Mouse (Mus musculus): ENCODE results near the gene Ppp4r4. TPM values are rescaled to one million over a fixed set of nuclear protein-coding genes. Genes with fewer than 3 reads are reported as not detected.

Gene Ppp4r4
- total and polyA plus RNA-seq, 3 experiments, result 0.05 TPM; not detected in 2

- no peaks in the 10 kb centered on the region for H3K9me3 ChIP-seq (replicated peaks)
- H3K4me3 ChIP-seq (ENCODE audit: low read depth, low read length), result no peak overlapping the region
- TF ChIP-seq GATA1 (IDR thresholded peaks at IDR 0.05; ENCODE audit: borderline replicate concordance, low read length), result no peak
- TF ChIP-seq GATA2 (IDR thresholded peaks at IDR 0.05; ENCODE audit: borderline replicate concordance, low read depth, low read length), result no peak
- TF ChIP-seq CTCF (IDR thresholded peaks at IDR 0.05; ENCODE audit: low read depth, low read length), result no peak
- TF ChIP-seq POLR2AphosphoS5 (IDR thresholded peaks at IDR 0.05; ENCODE audit: insufficient replicate concordance, low read depth, low read length), result no peak
- TF ChIP-seq TAL1 (conservative IDR thresholded peaks at IDR 0.05; ENCODE audit: low read depth, low read length), result no peak
- H3K4me1 ChIP-seq (ENCODE audit: insufficient read depth, low read depth, low read length), result peaks cover 18% of the 10 kb centered on the region
- ATAC-seq (ENCODE audit: extremely low read depth, insufficient number of reproducible peaks, low FRiP score, poor library complexity, severe bottlenecking) (no peak), DNase-seq (ENCODE audit: low spot score) (no peak)
- H3K36me3 ChIP-seq (replicated peaks), result no peaks in the 10 kb centered on the region
- no peaks in the 10 kb centered on the region for H3K27me3 ChIP-seq (ENCODE audit: insufficient read depth, low read length)
These were observed 40.9 kb upstream of the Ppp4r4 start for GRCm38 (mm10) chr12:103491091-103491730.

GRCm38 (mm10) chr12:103492767-103493166 is 39.3 kb upstream of the Ppp4r4 start:
- no peak for TF ChIP-seq GATA1 (IDR thresholded peaks at IDR 0.05; ENCODE audit: borderline replicate concordance, low read length)
- peak; percentile 100 for TF ChIP-seq CTCF (IDR thresholded peaks at IDR 0.05; ENCODE audit: low read depth, low read length)
- Histone ChIP-seq H3K4me3 (ENCODE audit: low read depth, low read length) (no peak overlapping the region), H3K27me3 (ENCODE audit: insufficient read depth, low read length) (no peaks in the 10 kb centered on the region), H3K4me1 (ENCODE audit: insufficient read depth, low read depth, low read length) (peaks cover 18% of the 10 kb centered on the region), H3K36me3 (replicated peaks) (no peaks in the 10 kb centered on the region), H3K9me3 (replicated peaks) (no peaks in the 10 kb centered on the region)
- DNase-seq (ENCODE audit: low spot score) (peak; percentile 65), ATAC-seq (ENCODE audit: extremely low read depth, insufficient number of reproducible peaks, low FRiP score, poor library complexity, severe bottlenecking) (peak; percentile 52)

- Histone ChIP-seq H3K4me3 (ENCODE audit: low read depth, low read length) (no peak overlapping the region), H3K4me1 (ENCODE audit: insufficient read depth, low read depth, low read length) (peaks cover 16% of the 10 kb centered on the region), H3K27me3 (ENCODE audit: insufficient read depth, low read length) (no peaks in the 10 kb centered on the region), H3K36me3 (replicated peaks) (no peaks in the 10 kb centered on the region), H3K9me3 (replicated peaks) (no peaks in the 10 kb centered on the region)
- peak; percentile 35 for DNase-seq (ENCODE audit: low spot score)
- peak; percentile 50; the same call in 1 of the 2 replicates for ATAC-seq (ENCODE audit: extremely low read depth, insufficient number of reproducible peaks, low FRiP score, poor library complexity, severe bottlenecking)
- TF ChIP-seq POLR2AphosphoS5 (IDR thresholded peaks at IDR 0.05; ENCODE audit: insufficient replicate concordance, low read depth, low read length) (no peak), CTCF (IDR thresholded peaks at IDR 0.05; ENCODE audit: low read depth, low read length) (peak; percentile 98)
These were observed 37.6 kb upstream of the Ppp4r4 start for GRCm38 (mm10) chr12:103494486-103494885.

- TF ChIP-seq CTCF (IDR thresholded peaks at IDR 0.05; ENCODE audit: low read depth, low read length) (no peak), GATA2 (IDR thresholded peaks at IDR 0.05; ENCODE audit: borderline replicate concordance, low read depth, low read length) (no peak), POLR2AphosphoS5 (IDR thresholded peaks at IDR 0.05; ENCODE audit: insufficient replicate concordance, low read depth, low read length) (no peak), TAL1 (conservative IDR thresholded peaks at IDR 0.05; ENCODE audit: low read depth, low read length) (no peak), GATA1 (IDR thresholded peaks at IDR 0.05; ENCODE audit: borderline replicate concordance, low read length) (no peak)
- H3K27me3 ChIP-seq (ENCODE audit: insufficient read depth, low read length), result no peaks in the 10 kb centered on the region
- ATAC-seq (ENCODE audit: extremely low read depth, insufficient number of reproducible peaks, low FRiP score, poor library complexity, severe bottlenecking), result no peak
- no peak overlapping the region for H3K4me3 ChIP-seq (ENCODE audit: low read depth, low read length)
- H3K9me3 ChIP-seq (replicated peaks), result no peaks in the 10 kb centered on the region
- H3K36me3 ChIP-seq (replicated peaks), result no peaks in the 10 kb centered on the region
- peaks cover 6% of the 10 kb centered on the region for H3K4me1 ChIP-seq (ENCODE audit: insufficient read depth, low read depth, low read length)
- no peak for DNase-seq (ENCODE audit: low spot score)
These were observed 33.3 kb upstream of the Ppp4r4 start for GRCm38 (mm10) chr12:103498768-103499167.

GRCm38 (mm10) chr12:103499261-103499660 is 32.8 kb upstream of the Ppp4r4 start:
- Histone ChIP-seq H3K4me1 (ENCODE audit: insufficient read depth, low read depth, low read length) (peaks cover 5% of the 10 kb centered on the region), H3K27me3 (ENCODE audit: insufficient read depth, low read length) (no peaks in the 10 kb centered on the region), H3K4me3 (ENCODE audit: low read depth, low read length) (no peak overlapping the region), H3K9me3 (replicated peaks) (no peaks in the 10 kb centered on the region), H3K36me3 (replicated peaks) (no peaks in the 10 kb centered on the region)
- TF ChIP-seq POLR2AphosphoS5 (IDR thresholded peaks at IDR 0.05; ENCODE audit: insufficient replicate concordance, low read depth, low read length) (no peak), CTCF (IDR thresholded peaks at IDR 0.05; ENCODE audit: low read depth, low read length) (no peak), GATA2 (IDR thresholded peaks at IDR 0.05; ENCODE audit: borderline replicate concordance, low read depth, low read length) (no peak), TAL1 (conservative IDR thresholded peaks at IDR 0.05; ENCODE audit: low read depth, low read length) (no peak), GATA1 (IDR thresholded peaks at IDR 0.05; ENCODE audit: borderline replicate concordance, low read length) (no peak)
- no peak for DNase-seq (ENCODE audit: low spot score)
- ATAC-seq (ENCODE audit: extremely low read depth, insufficient number of reproducible peaks, low FRiP score, poor library complexity, severe bottlenecking), result no peak

GRCm38 (mm10) chr12:103503300-103503699 is 28.8 kb upstream of the Ppp4r4 start:
- no peak overlapping the region for H3K4me3 ChIP-seq (ENCODE audit: low read depth, low read length)
- DNase-seq (ENCODE audit: low spot score), result no peak
- TF ChIP-seq POLR2AphosphoS5 (IDR thresholded peaks at IDR 0.05; ENCODE audit: insufficient replicate concordance, low read depth, low read length) (no peak), GATA1 (IDR thresholded peaks at IDR 0.05; ENCODE audit: borderline replicate concordance, low read length) (no peak), TAL1 (conservative IDR thresholded peaks at IDR 0.05; ENCODE audit: low read depth, low read length) (no peak), GATA2 (IDR thresholded peaks at IDR 0.05; ENCODE audit: borderline replicate concordance, low read depth, low read length) (no peak), CTCF (IDR thresholded peaks at IDR 0.05; ENCODE audit: low read depth, low read length) (no peak)
- H3K36me3 ChIP-seq (replicated peaks), result no peaks in the 10 kb centered on the region
- no peaks in the 10 kb centered on the region for H3K4me1 ChIP-seq (ENCODE audit: insufficient read depth, low read depth, low read length)
- ATAC-seq (ENCODE audit: extremely low read depth, insufficient number of reproducible peaks, low FRiP score, poor library complexity, severe bottlenecking), result no peak
- no peaks in the 10 kb centered on the region for H3K27me3 ChIP-seq (ENCODE audit: insufficient read depth, low read length)
- no peaks in the 10 kb centered on the region for H3K9me3 ChIP-seq (replicated peaks)
